Mouse (Mus musculus): ENCODE results near the gene Krt25.

DNA sequence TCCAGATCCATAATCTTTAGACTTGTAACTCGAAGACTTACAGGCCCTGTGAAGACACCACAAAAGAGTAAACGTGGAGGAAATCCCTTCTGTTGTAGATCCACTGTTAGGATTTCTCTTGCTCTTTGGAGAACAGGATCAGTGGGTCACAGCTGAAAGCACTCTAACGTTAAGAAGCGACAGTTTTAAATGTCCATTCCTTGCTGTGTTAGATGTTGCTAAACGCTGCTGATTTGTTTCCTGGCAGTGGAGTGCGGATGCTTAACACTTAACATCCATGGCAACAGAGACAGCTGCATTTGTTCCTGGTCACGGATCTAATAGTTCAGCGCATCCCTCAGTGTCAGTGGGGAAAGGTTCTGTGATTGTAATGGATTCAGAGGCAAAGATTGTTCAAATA, 6.2 kb downstream of the Krt25 start:
- no peak for TF ChIP-seq CTCF (conservative IDR thresholded peaks at IDR 0.05; ENCODE audit: low read length)
- TF ChIP-seq POU5F1 (IDR thresholded peaks at IDR 0.05; ENCODE audit: borderline replicate concordance, low read length) = no peak

Data from E14TG2a.4 (cell line).